Mouse (Mus musculus) G1E (cell line): Measurements from ENCODE around the gene Magel2. TPM values are rescaled to one million over a fixed set of nuclear protein-coding genes. Genes with fewer than 3 reads are reported as not detected.

Experiments
- ATAC-seq: 2 replicates; pipeline ENCODE4 v1.8.0; 2016; ENCODE audit warnings: mild to moderate bottlenecking; ENCODE audit not compliant: insufficient number of reproducible peaks, poor library complexity, low FRiP score, severe bottlenecking; ENCODE audit errors: extremely low read depth
- DNase-seq: peaks from one replicate; pipeline ENCODE4 v3.0.0; 2012; ENCODE audit warnings: low spot score
- H3K27me3 ChIP-seq: 2 replicates; pipeline ENCODE4 v1.6.1; 2012; ENCODE audit warnings: mild to moderate bottlenecking, low read length, inconsistent platforms; ENCODE audit not compliant: insufficient read depth
- H3K36me3 ChIP-seq: replicated peaks from 2 replicates; pipeline ENCODE3; 2012; ENCODE audit warnings: mild to moderate bottlenecking, inconsistent platforms
- H3K4me1 ChIP-seq: 2 replicates; pipeline ENCODE4 v1.6.1; 2012; ENCODE audit warnings: low read depth, low read length, inconsistent platforms, mixed read lengths; ENCODE audit not compliant: insufficient read depth
- H3K4me3 ChIP-seq: 2 replicates; pipeline ENCODE4 v1.5.1; 2012; ENCODE audit warnings: low read depth, mild to moderate bottlenecking, inconsistent platforms, low read length, moderate library complexity, mixed read lengths
- H3K9me3 ChIP-seq: replicated peaks from 2 replicates; pipeline ENCODE4 v1.6.1; 2012; ENCODE audit warnings: inconsistent platforms
- CTCF ChIP-seq: IDR thresholded peaks from 2 replicates; pipeline ENCODE4 v1.5.1; 2012; ENCODE audit warnings: low read depth, low read length, inconsistent platforms, mixed read lengths
- GATA1 ChIP-seq: IDR thresholded peaks from 2 replicates; pipeline ENCODE4 v1.6.1; 2012; ENCODE audit warnings: borderline replicate concordance, low read length, inconsistent platforms, mixed read lengths
- GATA2 ChIP-seq: IDR thresholded peaks from 2 replicates; pipeline ENCODE4 v1.6.1; 2012; ENCODE audit warnings: low read depth, low read length, inconsistent platforms, borderline replicate concordance
- POLR2AphosphoS5 ChIP-seq: IDR thresholded peaks from 2 replicates; pipeline ENCODE4 v1.6.1; 2012; ENCODE audit warnings: low read depth, low read length, inconsistent platforms; ENCODE audit not compliant: insufficient replicate concordance
- TAL1 ChIP-seq: conservative IDR thresholded peaks from 2 replicates; pipeline ENCODE4 v1.6.1; 2012; ENCODE audit warnings: low read depth, low read length, inconsistent platforms, mixed read lengths
- polyA plus RNA-seq: library from polyadenylated mRNA; stranded (reverse); fragments of >175 nt; gene quantifications from 2 replicates; pipeline ENCODE4 v1.2.3, GENCODE M21; 2012
- total RNA-seq, 2 experiments: library from RNA; stranded (forward) in 1 of 2; stranded (reverse) in 1 of 2; fragments of 200-1000 nt in 1 of 2; fragments of >200 nt in 1 of 2; fragmentation: Nextera tagmentation in 1 of 2; gene quantifications; 2 replicates each; pipeline ENCODE4 v1.2.3; 2014 to 2017

Magel2 gene
- total and polyA plus RNA-seq, 3 experiments = 0.05 TPM; not detected in 2

DNA sequence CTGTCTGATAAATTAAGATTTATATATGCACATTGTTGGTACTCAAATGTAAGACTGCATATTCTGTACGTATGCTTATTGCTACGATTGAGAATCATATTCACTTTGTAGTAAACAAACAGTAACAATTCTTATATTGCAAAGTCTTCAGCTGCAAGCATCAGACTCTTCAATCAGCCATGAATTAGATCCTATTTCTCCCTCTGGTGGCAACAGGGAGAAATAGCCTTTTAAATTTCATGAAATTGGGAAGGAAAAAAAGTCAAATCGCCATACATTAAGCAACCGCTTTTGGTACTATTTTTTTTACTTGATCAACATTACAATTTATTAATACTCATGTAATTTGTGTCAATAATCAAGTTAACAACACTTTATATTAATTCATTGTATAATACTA, 11.5 kb downstream of the Magel2 start:
- no peaks in the 10 kb centered on the region for H3K9me3 ChIP-seq
- DNase-seq (no peak), ATAC-seq (no peak)
- H3K36me3 ChIP-seq = no peaks in the 10 kb centered on the region
- no peaks in the 10 kb centered on the region for H3K4me1 ChIP-seq
- H3K27me3 ChIP-seq = no peaks in the 10 kb centered on the region
- no peak overlapping the region for H3K4me3 ChIP-seq
- TF ChIP-seq POLR2AphosphoS5 (no peak), TAL1 (no peak), GATA2 (no peak), CTCF (no peak), GATA1 (no peak)

DNA sequence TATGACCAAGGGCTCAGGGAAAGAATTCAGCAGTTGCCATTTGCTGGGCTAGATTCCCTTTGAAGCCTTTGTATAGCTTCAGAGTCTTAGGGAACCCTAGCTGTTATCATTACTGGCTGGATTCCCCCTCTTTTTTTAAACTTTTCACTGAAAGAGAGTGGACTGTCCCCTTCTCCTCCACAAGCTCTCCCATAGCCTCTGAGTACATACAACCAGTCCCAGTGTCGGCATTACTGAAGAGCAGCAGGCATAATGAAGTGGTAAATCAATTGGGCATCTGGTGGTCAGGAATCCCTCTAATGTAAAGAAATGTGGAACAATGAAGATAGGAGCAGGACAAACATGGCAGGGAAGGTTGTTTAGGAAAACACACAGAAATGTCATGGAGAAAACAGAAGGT, 15.4 kb downstream of the Magel2 start:
- no peak for ATAC-seq
- Histone ChIP-seq H3K36me3 (no peaks in the 10 kb centered on the region), H3K9me3 (no peaks in the 10 kb centered on the region), H3K27me3 (no peaks in the 10 kb centered on the region), H3K4me1 (no peaks in the 10 kb centered on the region), H3K4me3 (no peak overlapping the region)
- no peak for TF ChIP-seq POLR2AphosphoS5
- TF ChIP-seq CTCF = no peak
- TF ChIP-seq GATA2 = no peak
- TF ChIP-seq GATA1 = no peak
- no peak for TF ChIP-seq TAL1
- DNase-seq = no peak

DNA sequence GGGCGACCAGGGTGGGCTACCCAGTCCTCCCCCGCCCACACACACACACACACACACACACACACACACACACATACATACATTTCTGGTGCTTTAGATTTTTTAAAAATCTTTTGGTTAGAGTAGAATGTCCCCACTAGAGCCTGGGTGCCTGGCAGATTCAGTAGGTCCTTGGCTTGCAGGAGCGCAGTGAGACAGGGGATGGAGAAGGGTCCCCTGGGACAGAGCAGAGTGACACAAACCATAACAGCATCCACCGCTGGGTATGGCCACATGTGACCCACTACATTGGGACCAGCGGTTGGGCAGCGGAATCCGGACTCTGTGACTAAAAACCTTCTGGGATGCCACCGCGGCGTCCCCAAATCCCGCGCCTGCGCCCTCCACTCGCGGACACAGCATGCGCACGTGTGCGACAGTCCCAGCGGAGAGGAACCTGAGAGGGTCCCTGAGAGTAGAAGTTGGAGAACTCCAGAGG, 29.8 kb downstream of the Magel2 start:
- no peak for DNase-seq
- Histone ChIP-seq H3K36me3 (no peaks in the 10 kb centered on the region), H3K4me1 (no peaks in the 10 kb centered on the region), H3K9me3 (no peaks in the 10 kb centered on the region), H3K27me3 (no peaks in the 10 kb centered on the region), H3K4me3 (no peak overlapping the region)
- no peak for ATAC-seq
- TF ChIP-seq GATA2 (no peak), TAL1 (no peak), POLR2AphosphoS5 (no peak), GATA1 (no peak)

DNA sequence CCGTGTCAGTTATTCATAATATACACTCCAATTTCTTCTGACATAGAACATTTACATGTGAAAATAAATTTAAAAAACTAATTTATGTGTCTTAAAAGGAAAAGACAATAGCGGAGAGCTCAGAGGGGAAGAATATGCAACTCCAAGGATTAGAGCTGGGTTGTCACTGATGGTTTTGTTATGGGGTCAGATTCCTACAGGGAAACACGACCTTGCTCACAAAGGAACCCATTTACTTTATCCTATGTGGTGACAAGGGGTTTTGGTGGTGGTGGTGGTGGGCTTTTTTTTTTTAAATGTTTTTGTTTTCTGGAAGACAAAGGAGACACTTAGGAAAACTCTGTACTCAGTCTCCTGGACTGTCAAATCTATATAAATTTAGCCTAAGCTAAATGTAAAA, 31.0 kb downstream of the Magel2 start:
- H3K36me3 ChIP-seq = no peaks in the 10 kb centered on the region
- H3K27me3 ChIP-seq = no peaks in the 10 kb centered on the region
- no peak for TF ChIP-seq GATA2
- no peak for TF ChIP-seq CTCF
- no peak for TF ChIP-seq TAL1
- no peak for TF ChIP-seq GATA1
- TF ChIP-seq POLR2AphosphoS5 = no peak
- ATAC-seq (no peak), DNase-seq (no peak)
- H3K4me3 ChIP-seq = no peak overlapping the region
- H3K9me3 ChIP-seq = no peaks in the 10 kb centered on the region
- H3K4me1 ChIP-seq = no peaks in the 10 kb centered on the region

DNA sequence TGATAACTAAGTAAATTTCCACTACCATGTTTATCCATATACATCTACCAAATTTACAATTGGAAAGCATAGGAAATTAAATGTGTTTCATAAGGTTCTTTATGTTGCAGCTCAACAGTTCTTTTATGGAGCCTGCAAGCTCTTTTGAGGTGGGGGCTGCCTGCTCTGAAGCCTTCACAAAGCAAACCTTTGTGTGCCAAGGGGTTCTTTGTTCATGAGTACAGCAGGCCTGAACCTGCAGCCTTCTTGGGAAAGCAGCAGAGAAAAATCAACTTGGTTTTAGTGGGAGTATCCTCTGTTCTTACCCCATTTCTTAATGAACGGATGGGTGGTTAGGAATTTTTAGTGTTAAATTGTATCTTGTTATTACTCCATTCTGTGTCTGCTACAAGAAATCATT, 38.4 kb downstream of the Magel2 start:
- no peak for TF ChIP-seq GATA2
- TF ChIP-seq POLR2AphosphoS5 = no peak
- no peak for TF ChIP-seq CTCF
- TF ChIP-seq GATA1 = no peak
- TF ChIP-seq TAL1 = no peak
- DNase-seq (no peak), ATAC-seq (no peak)
- no peaks in the 10 kb centered on the region for H3K27me3 ChIP-seq
- peaks cover 16% of the 10 kb centered on the region for H3K4me1 ChIP-seq
- H3K4me3 ChIP-seq = no peak overlapping the region
- H3K36me3 ChIP-seq = peaks cover 10% of the 10 kb centered on the region
- H3K9me3 ChIP-seq = no peaks in the 10 kb centered on the region

DNA sequence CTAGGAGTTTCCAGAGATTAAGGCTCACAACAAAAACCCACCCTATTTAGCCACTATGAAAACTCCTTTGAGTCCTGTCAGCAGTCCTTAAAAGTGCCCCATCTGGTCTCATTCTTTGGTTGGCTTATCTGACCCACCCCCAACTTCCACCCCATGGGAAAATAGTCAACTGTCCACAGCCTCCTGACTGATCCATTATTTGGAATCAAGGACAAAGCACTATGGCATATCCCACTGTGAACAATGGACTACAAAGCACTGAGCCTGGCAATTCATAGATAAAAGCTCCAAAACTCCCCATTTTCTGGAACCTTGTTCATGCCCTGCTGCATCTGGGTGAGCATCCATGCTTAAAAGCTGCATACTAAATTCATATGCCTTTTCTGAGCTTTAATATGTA, 39.4 kb downstream of the Magel2 start:
- ATAC-seq (no peak), DNase-seq (no peak)
- no peak overlapping the region for H3K4me3 ChIP-seq
- H3K27me3 ChIP-seq = no peaks in the 10 kb centered on the region
- peaks cover 16% of the 10 kb centered on the region for H3K4me1 ChIP-seq
- peaks cover 10% of the 10 kb centered on the region for H3K36me3 ChIP-seq
- no peaks in the 10 kb centered on the region for H3K9me3 ChIP-seq
- no peak for TF ChIP-seq TAL1
- no peak for TF ChIP-seq POLR2AphosphoS5
- no peak for TF ChIP-seq CTCF
- no peak for TF ChIP-seq GATA2
- no peak for TF ChIP-seq GATA1
